Mouse (Mus musculus) Muller cell, postnatal 12 days (primary cell): ENCODE data around the gene Zscan5b.
"Not testable (repeated sequence)": the region's sequence is repeated elsewhere in the genome, so short reads cannot be mapped to it uniquely, and the experiment has no call there.

Experiments used
- DNase-seq: peaks from one replicate; pipeline ENCODE4 v3.0.0-alpha.2; 2015; ENCODE audit errors: inconsistent ontology term

Gene Zscan5b

GRCm38 (mm10) chr7:6221978-6222377 is at the start of gene Zscan5b:
TSS of gene Zscan5b (plus strand) at chr7:6222278.
- no peak for DNase-seq

DNA sequence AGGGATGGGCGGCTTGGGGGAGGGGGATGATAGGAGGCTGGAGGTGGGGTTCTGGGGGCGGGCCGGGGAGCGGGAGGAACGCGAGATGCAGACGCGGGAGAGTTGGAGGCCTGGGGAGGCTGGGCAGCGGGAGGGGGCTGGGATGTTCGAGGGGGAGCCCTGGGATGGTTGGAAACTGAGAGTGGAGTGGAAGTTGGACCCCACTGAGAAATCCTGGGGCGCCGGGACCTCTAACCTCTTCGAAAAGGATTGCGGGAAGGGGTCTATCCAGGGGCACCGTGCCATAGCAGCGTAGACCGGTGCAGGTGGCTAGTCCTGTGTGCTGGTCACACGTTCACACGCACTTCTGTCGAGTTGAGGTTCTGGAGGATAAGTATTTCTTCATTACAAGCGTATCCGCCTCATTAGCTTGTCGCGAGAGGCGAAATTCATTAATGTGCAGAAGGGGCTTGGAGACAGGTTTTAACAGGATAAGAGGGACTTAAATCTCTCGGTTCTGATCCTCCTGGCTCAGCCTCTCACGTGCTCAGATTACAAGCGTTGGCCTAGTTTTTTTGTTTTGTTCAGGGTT is 49.3 kb upstream of the Zscan5b start:
- DNase-seq: peak; percentile 42

- no peak for DNase-seq
These were observed 48.2 kb upstream of the Zscan5b start for GRCm38 (mm10) chr7:6173872-6174271.

DNA sequence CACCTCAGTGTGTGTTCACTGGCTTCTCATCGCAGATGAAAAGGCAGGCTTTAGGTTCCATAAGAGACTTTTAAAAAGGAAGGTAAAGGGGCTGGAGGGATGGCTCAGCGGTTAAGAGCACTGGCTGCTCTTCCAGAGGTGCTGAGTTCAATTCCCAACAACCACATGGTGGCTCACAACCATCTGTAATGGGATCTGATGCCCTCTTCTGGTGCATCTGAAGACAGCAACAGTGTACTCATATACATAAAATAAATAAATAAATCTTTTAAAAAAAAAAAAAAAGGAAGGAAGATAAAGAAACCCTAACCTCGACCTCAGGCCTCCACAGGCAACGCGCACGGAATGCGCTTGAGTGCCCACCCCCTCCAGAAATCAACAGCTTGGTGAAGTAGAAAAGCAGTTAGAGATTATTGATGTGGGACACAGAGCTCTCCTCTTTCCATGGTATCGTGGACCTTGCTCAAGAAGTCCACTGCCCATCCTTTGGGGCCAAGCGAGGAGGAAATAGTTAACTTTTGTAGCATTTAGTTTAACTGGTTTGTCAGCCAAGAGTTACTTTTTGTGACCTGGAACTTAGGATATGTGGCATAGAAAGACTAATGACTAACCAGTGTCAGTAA is 47.6 kb upstream of the Zscan5b start:
- not testable (repeated sequence) for DNase-seq

- no peak for DNase-seq
These were observed 43.1 kb upstream of the Zscan5b start for GRCm38 (mm10) chr7:6179013-6179412.

DNA sequence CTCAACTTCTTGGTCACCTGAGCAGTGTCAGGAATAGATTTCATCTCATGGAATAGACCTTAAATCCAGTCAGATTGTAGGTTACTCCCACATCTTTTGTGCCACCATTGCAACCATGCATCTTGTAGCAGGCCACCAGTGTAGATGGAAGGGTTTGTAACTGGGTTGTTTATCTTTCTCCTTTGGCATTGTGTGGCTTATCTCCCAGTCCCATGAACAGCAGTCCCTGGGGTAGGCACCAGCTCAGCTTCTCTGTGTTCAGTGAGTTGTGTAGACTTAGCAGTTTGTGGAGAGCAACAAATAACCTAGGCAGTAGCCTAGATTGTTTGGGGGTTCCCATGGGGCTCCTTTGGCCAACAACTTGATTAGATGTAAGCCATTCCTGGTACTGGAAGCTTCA is 39.2 kb upstream of the Zscan5b start:
- DNase-seq: no peak

- DNase-seq: no peak
These were observed 38.3 kb upstream of the Zscan5b start for GRCm38 (mm10) chr7:6183802-6184201.

DNA sequence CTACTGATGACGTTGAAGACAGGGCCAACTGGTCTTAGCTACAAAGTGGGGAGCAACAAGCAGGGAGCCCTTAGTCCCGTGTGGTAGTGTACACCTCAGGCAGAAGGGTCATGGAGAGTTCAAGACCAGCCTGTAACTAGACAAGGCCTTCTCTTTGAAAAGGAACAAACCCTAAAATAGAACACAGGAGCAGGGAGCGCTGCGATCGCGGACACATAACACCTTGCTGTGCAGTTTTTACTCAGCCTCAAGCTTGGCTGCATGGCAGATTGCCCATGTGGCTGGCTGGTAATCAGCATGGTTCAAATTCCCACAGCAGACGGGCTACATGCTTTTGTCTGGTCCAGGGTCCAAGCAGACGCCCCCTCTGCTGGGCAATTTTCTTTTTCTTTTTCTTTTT is 37.6 kb upstream of the Zscan5b start:
- DNase-seq: no peak

DNA sequence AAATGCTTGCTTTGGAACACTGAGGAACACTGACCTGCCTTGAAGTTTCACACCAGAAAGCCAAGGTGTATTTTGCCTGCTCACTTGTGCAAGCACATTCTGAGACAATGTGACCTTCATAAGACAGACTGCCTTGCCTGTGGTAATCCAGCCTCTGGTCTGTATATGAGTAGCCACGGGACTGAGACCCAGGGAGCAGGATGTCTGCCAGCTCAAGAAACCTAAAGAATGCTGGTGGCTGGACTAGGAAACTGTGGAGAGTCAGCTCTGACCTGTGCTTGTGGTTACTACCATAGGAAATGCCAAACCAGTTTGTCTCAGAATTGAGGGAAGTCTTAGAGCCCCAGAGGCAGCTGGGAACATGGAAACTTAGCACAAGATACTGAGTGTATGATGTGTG is 36.7 kb upstream of the Zscan5b start:
- DNase-seq: peak; percentile 35

- no peak for DNase-seq
These were observed 35.9 kb upstream of the Zscan5b start for GRCm38 (mm10) chr7:6186176-6186575.

DNA sequence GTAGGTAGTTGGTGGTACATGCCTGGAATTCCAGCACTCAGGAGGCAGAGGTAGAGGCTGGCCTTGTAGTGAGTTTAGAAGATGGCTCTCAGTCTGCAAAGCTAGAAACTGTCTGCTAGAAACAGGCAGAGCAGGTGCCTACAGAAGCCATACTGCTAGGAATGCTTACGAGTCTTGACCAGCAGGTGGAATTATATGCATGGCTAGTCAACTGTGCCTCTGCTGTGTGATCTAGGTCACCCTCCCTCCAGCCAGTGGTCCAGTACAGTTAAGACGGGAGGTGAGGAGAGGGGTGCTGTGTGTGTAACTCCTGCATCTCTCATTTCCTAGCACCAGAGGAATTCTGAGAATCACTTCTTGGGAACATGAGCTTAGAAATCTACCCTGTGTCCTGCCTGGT is 35.3 kb upstream of the Zscan5b start:
- no peak for DNase-seq

DNA sequence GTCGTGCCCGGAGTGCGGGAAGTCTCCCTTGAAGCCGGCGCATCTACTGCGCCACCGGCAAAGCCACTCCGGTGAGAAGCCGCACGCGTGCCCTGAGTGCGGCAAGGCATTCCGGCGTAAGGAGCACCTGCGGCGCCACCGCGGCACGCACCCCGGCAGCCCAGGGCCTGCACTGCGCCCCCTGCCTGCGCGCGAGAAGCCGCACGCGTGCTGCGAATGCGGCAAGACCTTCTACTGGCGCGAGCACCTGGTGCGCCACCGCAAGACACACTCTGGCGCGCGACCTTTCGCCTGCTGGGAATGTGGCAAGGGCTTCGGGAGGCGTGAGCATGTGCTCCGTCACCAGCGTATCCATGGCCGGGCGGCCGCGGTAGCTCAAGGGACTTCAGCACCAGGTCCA is 32.5 kb upstream of the Zscan5b start:
- DNase-seq: no peak

GRCm38 (mm10) chr7:6191376-6191775 is 30.7 kb upstream of the Zscan5b start:
- DNase-seq: peak; percentile 62

GRCm38 (mm10) chr7:6194129-6194528 is 27.9 kb upstream of the Zscan5b start:
- peak; percentile 40 for DNase-seq

- no peak for DNase-seq
These were observed 26.3 kb upstream of the Zscan5b start for GRCm38 (mm10) chr7:6195777-6196176.

DNA sequence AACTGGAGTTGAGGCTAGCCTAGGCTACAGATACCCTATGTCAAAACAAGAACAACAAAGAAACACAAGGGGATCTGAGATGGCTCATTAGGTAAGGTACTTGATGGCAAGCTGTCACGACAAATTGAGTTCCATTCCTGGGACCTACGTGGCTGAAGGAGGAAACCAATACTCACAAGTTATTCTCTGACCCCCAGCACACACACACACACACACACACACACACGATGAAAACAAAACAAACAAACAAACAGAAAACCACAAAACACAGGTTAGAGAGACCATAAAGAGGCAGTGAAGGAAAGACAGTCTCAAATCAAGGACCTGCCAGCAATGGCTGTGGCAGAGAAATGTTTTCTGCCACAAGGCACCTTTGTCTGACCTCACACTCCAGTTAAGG is 25.3 kb upstream of the Zscan5b start, which contains the start of gene Galp:
Galp (plus strand) TSS at position 301 of the 400 bp plus-strand sequence.
- no peak for DNase-seq

GRCm38 (mm10) chr7:6204200-6204599 is 17.9 kb upstream of the Zscan5b start:
- DNase-seq: no peak

GRCm38 (mm10) chr7:6213144-6213543 is 8.9 kb upstream of the Zscan5b start:
- DNase-seq: no peak

- DNase-seq: not testable (repeated sequence)
These were observed 7.4 kb upstream of the Zscan5b start for GRCm38 (mm10) chr7:6214691-6215090.

DNA sequence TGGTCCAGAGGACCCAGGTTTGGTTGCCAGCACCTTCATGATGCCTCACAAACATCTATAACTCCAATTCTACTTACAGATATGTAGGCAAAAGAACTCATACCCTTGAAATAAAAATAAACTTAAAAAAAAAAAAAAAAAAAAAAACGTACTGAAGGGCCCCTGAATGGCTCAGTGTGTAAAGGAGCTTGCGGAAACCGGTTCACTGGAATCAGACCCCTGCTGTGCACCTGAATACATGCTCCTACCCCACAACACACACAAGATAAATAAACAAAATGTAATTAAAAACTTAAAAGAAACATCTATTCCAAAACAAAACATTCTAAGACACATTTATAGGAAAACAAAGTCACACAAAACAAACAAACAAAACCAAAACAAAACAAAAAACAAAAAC is 1.9 kb upstream of the Zscan5b start:
- DNase-seq: no peak

DNA sequence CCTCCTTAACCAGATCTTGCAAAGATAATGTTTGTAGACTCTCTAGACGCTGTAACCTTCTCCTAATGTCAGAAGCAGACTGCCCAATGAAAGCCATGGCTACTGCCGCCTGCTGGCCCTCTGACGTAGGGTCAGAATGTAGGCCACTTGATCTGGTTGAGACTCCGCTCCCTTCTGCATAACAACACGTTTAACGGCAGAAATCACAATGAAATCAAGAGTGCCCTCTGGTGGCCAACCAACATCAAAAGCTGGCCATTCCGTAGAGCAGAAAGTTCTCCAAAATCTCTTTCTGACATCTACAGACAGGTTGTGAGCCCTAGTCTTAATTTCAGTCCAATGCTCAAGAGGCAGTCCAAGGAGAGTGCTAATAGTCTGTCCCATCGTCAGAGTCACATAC is 6.4 kb downstream of the Zscan5b start:
- DNase-seq: peak; percentile 6

GRCm38 (mm10) chr7:6239787-6240186 is 17.7 kb downstream of the Zscan5b start:
- DNase-seq: no peak

- DNase-seq: peak; percentile 6
These were observed 18.9 kb downstream of the Zscan5b start for GRCm38 (mm10) chr7:6240841-6241425.
